Mouse (Mus musculus): ENCODE measurements around the gene Rps6kl1.

DNA sequence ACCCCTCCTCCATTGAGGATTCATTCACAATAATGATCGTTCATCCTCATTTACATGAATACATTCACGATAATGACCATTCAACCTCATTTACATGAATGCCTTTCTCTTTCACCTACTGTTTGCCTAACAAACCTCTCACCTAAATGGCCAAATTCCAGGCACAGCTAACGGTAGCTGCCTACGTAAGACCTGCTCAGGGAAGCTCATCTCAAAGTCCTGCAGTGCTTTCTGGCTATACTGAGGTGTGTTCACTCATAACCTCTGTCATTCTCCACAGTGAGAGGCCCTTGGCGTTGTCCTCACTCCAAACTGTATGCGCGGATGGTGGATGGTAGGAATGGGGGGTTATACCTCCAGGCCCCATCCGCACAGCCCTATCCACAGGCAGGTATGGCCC is 46.3 kb downstream of the Rps6kl1 start:
- TF ChIP-seq POLR2A (IDR thresholded peaks at IDR 0.05; ENCODE audit: borderline replicate concordance, low read depth, low read length) (no peak), CTCF (IDR thresholded peaks at IDR 0.05; ENCODE audit: low read depth, low read length) (no peak)

Measured in bone marrow macrophage, adult 2 months (primary cell).